Mouse (Mus musculus): ENCODE results near the gene Cldn4. TPM values are rescaled to one million over a fixed set of nuclear protein-coding genes. Genes with fewer than 3 reads are reported as not detected.

Cldn4 gene
- total and polyA plus RNA-seq, 3 experiments = 0.17 to 0.51 TPM; not detected in 1

DNA sequence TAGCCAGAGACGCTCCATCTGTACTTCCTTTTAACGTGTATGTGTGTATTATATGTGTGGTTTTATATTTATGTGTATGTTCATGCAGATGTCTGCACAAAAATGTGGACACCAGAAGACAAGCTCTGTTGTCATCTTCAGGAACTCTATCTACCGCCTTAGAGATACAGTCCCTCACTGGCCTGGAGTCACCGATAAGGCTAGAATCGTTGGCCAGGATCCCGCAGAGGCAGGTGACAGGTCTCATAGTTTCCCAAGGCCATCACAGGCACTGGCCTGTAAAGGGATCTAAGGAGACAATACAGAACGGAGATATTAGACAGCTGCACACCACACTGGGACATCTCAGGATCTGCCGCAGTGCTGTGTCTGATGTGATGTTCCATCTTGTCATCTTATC is 25.6 kb downstream of the Cldn4 start:
- dilution Hi-C loops (cut with MboI; ENCODE audit: extremely low pct_ligation_motif_present, extremely low pct_unique_long_range_greater_than_20kb, low sequenced_read_pairs) = no loop called here
- no peaks in the 10 kb centered on the region for H3K4me1 ChIP-seq (ENCODE audit: control insufficient read depth in 1 of 2, insufficient read depth in 2 of 2)
- H3K9ac ChIP-seq (ENCODE audit: insufficient read depth, low read depth) = no peak overlapping the region
- in situ Hi-C loops (cut with MboI; ENCODE audit: low pct_ligation_motif_present, low pct_unique_long_range_greater_than_20kb, low sequenced_read_pairs) = loop anchor here (25.0 kb wide), 2 partner anchors 184 to 191 kb away; partner anchors contain the start of gene Eln
- H3K79me2 ChIP-seq (replicated peaks; ENCODE audit: control insufficient read depth, extremely low read depth, insufficient read depth, poor library complexity, severe bottlenecking) = no peaks in the 10 kb centered on the region
- DNase-seq (ENCODE audit: extremely low read depth) = no peak
- no peak overlapping the region for H3K4me3 ChIP-seq (replicated peaks in 1 of 3; ENCODE audit: low read depth in 2 of 3, low read length in 2 of 3, poor library complexity in 1 of 3)
- H3K27ac ChIP-seq (ENCODE audit: insufficient read depth, low read depth) = no peak overlapping the region
- peaks cover 10% of the 10 kb centered on the region for H3K9me3 ChIP-seq (replicated peaks; ENCODE audit: low read length)
- no peak overlapping the region for H3K4me2 ChIP-seq (ENCODE audit: insufficient read depth, low read depth, poor library complexity, severe bottlenecking)
- no peaks in the 10 kb centered on the region for H3K36me3 ChIP-seq (replicated peaks in 1 of 2; ENCODE audit: control insufficient read depth in 1 of 2, insufficient read depth in 1 of 2, low read length in 1 of 2)
- no peak for TF ChIP-seq EP300 (IDR thresholded peaks at IDR 0.05; ENCODE audit: low read length)
- no peak for TF ChIP-seq ZNF384 (IDR thresholded peaks at IDR 0.05; ENCODE audit: low read depth, low read length)
- TF ChIP-seq POLR2AphosphoS2 (IDR thresholded peaks at IDR 0.05; ENCODE audit: low read depth, low read length) = no peak
- TF ChIP-seq BHLHE40 (IDR thresholded peaks at IDR 0.05; ENCODE audit: low read depth, low read length) = no peak
- TF ChIP-seq GABPA (IDR thresholded peaks at IDR 0.05; ENCODE audit: insufficient replicate concordance, low read depth, low read length) = no peak
- no peak for TF ChIP-seq USF2 (conservative IDR thresholded peaks at IDR 0.05; ENCODE audit: low read depth, low read length)
- TF ChIP-seq ETS1 (conservative IDR thresholded peaks at IDR 0.05; ENCODE audit: low read depth, low read length) = no peak
- no peak for TF ChIP-seq RCOR1 (conservative IDR thresholded peaks at IDR 0.05; ENCODE audit: low read depth, low read length)
- no peak for TF ChIP-seq MAX (IDR thresholded peaks at IDR 0.05; ENCODE audit: low read length)
- no peak for TF ChIP-seq USF1 (IDR thresholded peaks at IDR 0.05; ENCODE audit: low read depth, low read length)
- peaks cover 68% of the 10 kb centered on the region for H3K27me3 ChIP-seq (replicated peaks)

DNA sequence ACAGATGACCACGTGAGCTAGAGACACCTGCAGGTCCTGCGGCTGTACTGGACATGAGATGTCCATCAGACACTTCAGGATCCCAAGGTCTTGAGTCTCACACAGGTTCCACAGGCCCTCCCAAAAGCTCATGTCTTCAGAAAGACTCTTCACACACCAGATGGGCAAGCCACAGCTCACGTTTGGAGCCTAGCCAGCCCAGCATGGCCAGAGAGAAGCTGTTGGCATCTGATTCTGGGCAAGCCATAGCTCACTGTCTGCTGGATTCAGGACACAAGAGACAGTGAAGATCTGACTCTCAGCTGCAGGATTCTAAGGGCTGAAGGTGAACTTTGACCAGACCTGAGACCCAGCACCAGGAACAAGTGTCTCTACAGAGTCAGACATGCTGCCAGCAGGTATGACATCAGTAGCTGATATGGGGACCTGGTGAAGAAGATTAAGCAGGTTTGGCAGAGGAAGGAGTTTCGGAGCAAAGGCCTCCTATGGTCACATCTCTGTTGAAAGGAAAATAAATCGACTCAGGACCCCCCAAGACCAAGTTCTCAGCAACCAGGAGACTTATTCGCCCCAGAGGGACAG is 26.5 kb downstream of the Cldn4 start:
- Histone ChIP-seq H3K27ac (ENCODE audit: insufficient read depth, low read depth) (no peak overlapping the region), H3K4me1 (ENCODE audit: control insufficient read depth in 1 of 2, insufficient read depth in 2 of 2) (no peaks in the 10 kb centered on the region), H3K4me2 (ENCODE audit: insufficient read depth, low read depth, poor library complexity, severe bottlenecking) (no peak overlapping the region), H3K79me2 (replicated peaks; ENCODE audit: control insufficient read depth, extremely low read depth, insufficient read depth, poor library complexity, severe bottlenecking) (no peaks in the 10 kb centered on the region), H3K36me3 (replicated peaks in 1 of 2; ENCODE audit: control insufficient read depth in 1 of 2, insufficient read depth in 1 of 2, low read length in 1 of 2) (no peaks in the 10 kb centered on the region), H3K27me3 (replicated peaks) (peaks cover 71% of the 10 kb centered on the region), H3K4me3 (replicated peaks in 1 of 3; ENCODE audit: low read depth in 2 of 3, low read length in 2 of 3, poor library complexity in 1 of 3) (no peak overlapping the region), H3K9me3 (replicated peaks; ENCODE audit: low read length) (peaks cover 10% of the 10 kb centered on the region), H3K9ac (ENCODE audit: insufficient read depth, low read depth) (no peak overlapping the region)
- TF ChIP-seq ELF1 (IDR thresholded peaks at IDR 0.05; ENCODE audit: low read depth, low read length) = no peak
- TF ChIP-seq CTCF (conservative IDR thresholded peaks at IDR 0.05 in 1 of 2, IDR thresholded peaks at IDR 0.05 in 1 of 2; ENCODE audit: low read depth in 2 of 2, low read length in 2 of 2) = no peak
- TF ChIP-seq MXI1 (IDR thresholded peaks at IDR 0.05; ENCODE audit: low read depth, low read length) = no peak
- no peak for TF ChIP-seq IRF4 (IDR thresholded peaks at IDR 0.05; ENCODE audit: low read depth, low read length)
- in situ Hi-C loops (cut with MboI; ENCODE audit: low pct_ligation_motif_present, low pct_unique_long_range_greater_than_20kb, low sequenced_read_pairs) = loop anchor here (25.0 kb wide), 2 partner anchors 183 to 192 kb away; partner anchors contain the start of gene Eln
- DNase-seq (ENCODE audit: extremely low read depth) = no peak
- dilution Hi-C loops (cut with MboI; ENCODE audit: extremely low pct_ligation_motif_present, extremely low pct_unique_long_range_greater_than_20kb, low sequenced_read_pairs) = no loop called here
